In genomic region chr9:55046764-55047163, GRCm38 (mm10) we compare ENCODE assay signal across 15 mouse cellular contexts. TPM values are rescaled to one million over a fixed set of nuclear protein-coding genes. Genes with fewer than 3 reads are reported as not detected.
DNase-seq lines count a peak whose midpoint lies in the region; ATAC-seq and TF ChIP-seq lines count a peak whose summit lies in the region.
"Had no signal": no experiment of that assay in that cellular context is flagged by ENCODE, and none has a peak within 500 bp of the region (broad histone marks: within the 10 kb centered on the region; RNA-seq: fewer than 3 reads in every experiment).

No protein-coding gene starts in this region.

- peaks cover 2% of the 10 kb centered on the region; the same call in 1 of the 2 replicates for H3K27me3 ChIP-seq in heart, adult 2 months (ENCODE audit: control insufficient read depth, insufficient read depth, low read length)
- H3K27me3 ChIP-seq in thymus, adult 2 months (ENCODE audit: control insufficient read depth, insufficient read depth, low read length), result no peaks in the 10 kb centered on the region; the same call in 1 of the 2 replicates
- H3K27me3 ChIP-seq in embryonic facial prominence, embryonic 10.5 days (replicated peaks; ENCODE audit: low read depth, poor library complexity, severe bottlenecking), result peaks cover 41% of the 10 kb centered on the region
- H3K27me3 ChIP-seq in stomach, postnatal 0 days (ENCODE audit: control insufficient read depth, insufficient read depth, low read length), result no peaks in the 10 kb centered on the region
- H3K27me3 ChIP-seq: embryonic facial prominence, embryonic 15.5 days; lung, embryonic 15.5 days; neural tube, embryonic 12.5 days had no signal

- H3K27ac ChIP-seq in heart, adult 2 months, result no peak overlapping the region
- H3K27ac ChIP-seq in thymus, adult 2 months (ENCODE audit: control insufficient read depth, insufficient read depth, low read length), result no peak overlapping the region
- no peak overlapping the region for H3K27ac ChIP-seq in embryonic facial prominence, embryonic 10.5 days (replicated peaks)
- no peak overlapping the region for H3K27ac ChIP-seq in stomach, postnatal 0 days (replicated peaks)
- H3K27ac ChIP-seq: embryonic facial prominence, embryonic 15.5 days; lung, embryonic 15.5 days; neural tube, embryonic 12.5 days had no signal

- TF ChIP-seq POLR2A in heart, adult 2 months (IDR thresholded peaks at IDR 0.05; ENCODE audit: insufficient read depth, low read depth, low read length), result no peak
- TF ChIP-seq POLR2A in thymus, adult 2 months (IDR thresholded peaks at IDR 0.05; ENCODE audit: control insufficient read depth, extremely low read depth, insufficient read depth, low read length, poor library complexity), result no peak

- H3K36me3 ChIP-seq in heart, adult 2 months (ENCODE audit: control insufficient read depth, insufficient read depth, low read length), result no peaks in the 10 kb centered on the region
- no peaks in the 10 kb centered on the region for H3K36me3 ChIP-seq in thymus, adult 2 months (ENCODE audit: control insufficient read depth, insufficient read depth, low read length)
- H3K36me3 ChIP-seq in embryonic facial prominence, embryonic 10.5 days (replicated peaks), result no peaks in the 10 kb centered on the region
- H3K36me3 ChIP-seq in stomach, postnatal 0 days (ENCODE audit: control insufficient read depth, insufficient read depth, low read length), result no peaks in the 10 kb centered on the region
- H3K36me3 ChIP-seq: embryonic facial prominence, embryonic 15.5 days; lung, embryonic 15.5 days; neural tube, embryonic 12.5 days had no signal

- no peak for TF ChIP-seq EP300 in heart, adult 2 months (IDR thresholded peaks at IDR 0.05; ENCODE audit: insufficient read depth, low read depth, low read length)
- TF ChIP-seq EP300 in stomach, postnatal 0 days (optimal IDR thresholded peaks at IDR 0.05), result no peak

- intact Hi-C loops in heart, adult 2 months (cut with DNase I), result no loop called here
- intact Hi-C loops in left cerebral cortex, postnatal 25 days (cut with DNase I), result loop anchor here (2.0 kb wide), 1 partner anchor 64 kb away; no protein-coding TSS in a partner anchor

- peaks cover 1% of the 10 kb centered on the region; the same call in 1 of the 2 replicates for H3K4me1 ChIP-seq in heart, adult 2 months (ENCODE audit: control insufficient read depth, insufficient read depth, low read length)
- no peaks in the 10 kb centered on the region for H3K4me1 ChIP-seq in thymus, adult 2 months (replicated peaks; ENCODE audit: control insufficient read depth, insufficient read depth, low read length)
- peaks cover 32% of the 10 kb centered on the region for H3K4me1 ChIP-seq in embryonic facial prominence, embryonic 10.5 days
- H3K4me1 ChIP-seq in stomach, postnatal 0 days (replicated peaks; ENCODE audit: control insufficient read depth, insufficient read depth), result no peaks in the 10 kb centered on the region
- H3K4me1 ChIP-seq: lung, embryonic 15.5 days had no signal

- H3K4me2 ChIP-seq in stomach, postnatal 0 days (replicated peaks; ENCODE audit: low read depth), result no peak overlapping the region
- H3K4me2 ChIP-seq: embryonic facial prominence, embryonic 15.5 days; lung, embryonic 15.5 days had no signal

- whole genome bisulfite sequencing in heart, adult 2 months, result 2% methylated on average over 3 of the region's 3 CpGs
- WGBS in thymus, adult 2 months, result 3% methylated on average over 3 of the region's 3 CpGs
- under 1% methylated on average over 3 of the region's 3 CpGs for WGBS in embryonic facial prominence, embryonic 10.5 days
- 0% methylated on average over 3 of the region's 3 CpGs for WGBS in stomach, postnatal 0 days

- no peaks in the 10 kb centered on the region for H3K79me2 ChIP-seq in heart, adult 2 months (replicated peaks; ENCODE audit: control insufficient read depth, insufficient read depth, low read length)

- H3K9ac ChIP-seq in heart, adult 2 months (ENCODE audit: low read depth, low read length), result no peak overlapping the region
- H3K9ac ChIP-seq in stomach, postnatal 0 days (ENCODE audit: low read length), result no peak overlapping the region
- H3K9ac ChIP-seq: embryonic facial prominence, embryonic 15.5 days; lung, embryonic 15.5 days; neural tube, embryonic 12.5 days had no signal

- no peak overlapping the region for H3K4me3 ChIP-seq in heart, adult 2 months
- H3K4me3 ChIP-seq in thymus, adult 2 months (ENCODE audit: control insufficient read depth, insufficient read depth, low read length), result no peak overlapping the region
- no peak overlapping the region for H3K4me3 ChIP-seq in embryonic facial prominence, embryonic 10.5 days
- H3K4me3 ChIP-seq in stomach, postnatal 0 days (ENCODE audit: low read depth, low read length), result no peak overlapping the region
- H3K4me3 ChIP-seq: embryonic facial prominence, embryonic 15.5 days; lung, embryonic 15.5 days; neural tube, embryonic 12.5 days had no signal

- no peak for DNase-seq in heart, adult 2 months
- DNase-seq in heart, adult 11 months, result no peak
- DNase-seq in thymus, postnatal 0 days (ENCODE audit: low spot score), result peak; percentile 19
- no peak for DNase-seq in thymus, adult 2 months
- DNase-seq in embryonic facial prominence, embryonic 10.5 days (ENCODE audit: low spot score), result peak; percentile 12
- no peak for DNase-seq in stomach, postnatal 0 days (ENCODE audit: low spot score)
- DNase-seq in gastrocnemius, adult 18-20 months (ENCODE audit: low spot score), result no peak
- DNase-seq in left cerebral cortex, postnatal 25 days (ENCODE audit: low spot score in 2 of 2), result no peak
- DNase-seq: gastrocnemius, postnatal 14 days; heart, postnatal 4 days; spleen, adult 18-20 months; thymus, postnatal 4 days had no signal

- H3K9me3 ChIP-seq in embryonic facial prominence, embryonic 10.5 days, result no peaks in the 10 kb centered on the region
- no peaks in the 10 kb centered on the region for H3K9me3 ChIP-seq in stomach, postnatal 0 days (ENCODE audit: control insufficient read depth, low read length)
- H3K9me3 ChIP-seq: embryonic facial prominence, embryonic 15.5 days; lung, embryonic 15.5 days; neural tube, embryonic 12.5 days had no signal

- TF ChIP-seq CTCF in heart, adult 2 months (IDR thresholded peaks at IDR 0.05), result peak; percentile 41
- TF ChIP-seq CTCF in thymus, adult 2 months (IDR thresholded peaks at IDR 0.05; ENCODE audit: borderline replicate concordance, control insufficient read depth, extremely low read depth, insufficient read depth, low read length, poor library complexity), result no peak
- peak; percentile 52 for TF ChIP-seq CTCF in stomach, postnatal 0 days (IDR thresholded peaks at IDR 0.05; ENCODE audit: low read depth)

- no peak for ATAC-seq in stomach, postnatal 0 days (ENCODE audit: low FRiP score, low TSS enrichment)

RNA-seq across cellular contexts. Expression of gene Chrnb4, which starts 1.8 kb away (rescaled TPM):
- under 1 TPM; 0.05 to 0.08 TPM for total RNA-seq in heart, adult 2 months (2021)
- 0.32 and 0.33 TPM in 2 replicates for polyA plus RNA-seq in heart, adult 2 months (2012; rRNA removed)
- 0.07 and 0.09 TPM in 2 replicates for polyA plus RNA-seq in thymus, postnatal 0 days (2015; fragmentation: Nextera tagmentation; extraction: Ambion mirVana)
- polyA plus RNA-seq in thymus, adult 2 months (2012; rRNA removed), result 0.39 and 0.57 TPM in 2 replicates
- 1.3 and 1.9 TPM in 2 replicates for polyA plus RNA-seq in embryonic facial prominence, embryonic 10.5 days (2016; fragmentation: Nextera tagmentation; extraction: Ambion mirVana)
- 1.4 and 1.6 TPM in 2 replicates for polyA plus RNA-seq in stomach, postnatal 0 days (2015; fragmentation: Nextera tagmentation; extraction: Ambion mirVana)
- total RNA-seq in gastrocnemius, adult 18-20 months (2021), result under 1 TPM in 1 of 2 experiments, not detected in 1; 0.07 TPM
- under 1 TPM in 1 of 2 experiments, not detected in 1; 0.11 TPM for total RNA-seq in left cerebral cortex, postnatal 25 days (2021)
- total RNA-seq: gastrocnemius, postnatal 14 days had no signal

RNA-seq across cellular contexts. Expression of gene Chrna3, which starts 20.4 kb away (rescaled TPM):
- under 1 TPM in 1 of 2 experiments, not detected in 1; 0.11 TPM for total RNA-seq in heart, adult 2 months (2021)
- 0.37 and 1.2 TPM in 2 replicates for polyA plus RNA-seq in heart, adult 2 months (2012; rRNA removed)
- 0.03 and 0.08 TPM in 2 replicates for polyA plus RNA-seq in thymus, postnatal 0 days (2015; fragmentation: Nextera tagmentation; extraction: Ambion mirVana)
- 0.09 TPM in 2 replicates for polyA plus RNA-seq in thymus, adult 2 months (2012; rRNA removed)
- 3.1 and 5.0 TPM in 2 replicates for polyA plus RNA-seq in embryonic facial prominence, embryonic 10.5 days (2016; fragmentation: Nextera tagmentation; extraction: Ambion mirVana)
- polyA plus RNA-seq in stomach, postnatal 0 days (2015; fragmentation: Nextera tagmentation; extraction: Ambion mirVana), result 3.2 and 3.8 TPM in 2 replicates
- not detected for total RNA-seq in gastrocnemius, adult 18-20 months (2021)
- total RNA-seq in left cerebral cortex, postnatal 25 days (2021), result under 1 TPM; 0.66 to 0.76 TPM
- total RNA-seq: gastrocnemius, postnatal 14 days had no signal

Comparison
In these comparisons a context has a peak if more than half of its experiments do, and no peak if none do; other contexts are left out.
1. DNase-seq: peak in thymus, postnatal 0 days (single experiment) and embryonic facial prominence, embryonic 10.5 days (single experiment); none in heart, adult 2 months (0 of 2), heart, adult 11 months (single experiment), thymus, adult 2 months (single experiment), stomach, postnatal 0 days (single experiment), gastrocnemius, adult 18-20 months (single experiment) and left cerebral cortex, postnatal 25 days (0 of 2).